Mouse (Mus musculus) liver, embryonic 14.5 days (tissue): Measurements from ENCODE around the gene Bpifa1. TPM values are rescaled to one million over a fixed set of nuclear protein-coding genes. Genes with fewer than 3 reads are reported as not detected.
A peak's percentile ranks its signal among the peaks of the same experiment; 100 is the strongest.

ENCODE experiments used
- ATAC-seq: fragments of 200-750 bp; cut with Nextera tagmentation; 2 replicates; pipeline ENCODE4 v1.8.0; 2017; ENCODE audit warnings: moderate number of reproducible peaks, mild to moderate bottlenecking, moderate library complexity; ENCODE audit not compliant: insufficient read depth
- DNase-seq, 3 experiments: peaks; one replicate each; pipeline ENCODE4 v3.0.0-alpha.2; 2012 to 2013; ENCODE audit warnings: low read depth in 3 of 3, low spot score in 3 of 3
- H3K27ac ChIP-seq: fragments of 300-500 bp; sonication (generic); 2 replicates; pipeline ENCODE4 v1.5.1; 2014; ENCODE audit warnings: moderate library complexity, mild to moderate bottlenecking, control low read depth, inconsistent platforms
- H3K27me3 ChIP-seq: fragments of 300-500 bp; sonication (generic); 2 replicates; pipeline ENCODE4 v1.6.1; 2014; ENCODE audit warnings: mild to moderate bottlenecking, low read length, moderate library complexity; ENCODE audit not compliant: control insufficient read depth, insufficient read depth
- H3K36me3 ChIP-seq: fragments of 300-500 bp; sonication (generic); replicated peaks from 2 replicates; pipeline ENCODE4 v1.6.1; 2014; ENCODE audit warnings: low read depth; ENCODE audit not compliant: control insufficient read depth, insufficient read depth
- H3K4me1 ChIP-seq, 2 experiments: fragments of 200-500 bp in 1 of 2; fragments of 300-500 bp in 1 of 2; sonication (generic) in 1 of 2; replicated peaks; 2 replicates each; pipeline ENCODE4 v1.6.1; 2012 to 2014; ENCODE audit warnings: antibody characterized with exemption in 1 of 2, inconsistent platforms in 1 of 2, low read length in 1 of 2; ENCODE audit not compliant: control insufficient read depth in 2 of 2, insufficient read depth in 2 of 2
- H3K4me2 ChIP-seq: fragments of 300-500 bp; sonication (generic); 2 replicates; pipeline ENCODE4 v1.6.1; 2014; ENCODE audit warnings: low read depth, mild to moderate bottlenecking, control low read depth, moderate library complexity
- H3K4me3 ChIP-seq, 2 experiments: fragments of 200-500 bp in 1 of 2; fragments of 300-500 bp in 1 of 2; sonication (generic) in 1 of 2; 2 replicates each; pipeline ENCODE4 v1.5.1; 2012 to 2014; ENCODE audit warnings: low read depth in 2 of 2, low read length in 2 of 2, mild to moderate bottlenecking in 2 of 2, control low read depth in 1 of 2, inconsistent platforms in 1 of 2, moderate library complexity in 1 of 2; ENCODE audit not compliant: insufficient read depth in 1 of 2
- H3K9ac ChIP-seq: fragments of 300-500 bp; sonication (generic); replicated peaks from 2 replicates; pipeline ENCODE4 v1.6.1; 2014; ENCODE audit warnings: mild to moderate bottlenecking, control low read depth, moderate library complexity
- H3K9me3 ChIP-seq: fragments of 300-500 bp; sonication (generic); 2 replicates; pipeline ENCODE4 v1.6.1; 2016; ENCODE audit warnings: low read length, mixed read lengths; ENCODE audit not compliant: control insufficient read depth
- CTCF ChIP-seq: IDR thresholded peaks from 2 replicates; pipeline ENCODE4 v1.5.1; 2016; ENCODE audit warnings: antibody characterized with exemption, low read depth, control low read depth
- EP300 ChIP-seq: IDR thresholded peaks from 2 replicates; pipeline ENCODE4 v1.6.1; 2016; ENCODE audit warnings: antibody characterized with exemption, low read depth
- WGBS: fragments of 180-500 bp; shearing (Covaris S2); extraction: QIAGEN DNeasy Blood & Tissue Kit; methylation state at CpG from one replicate; pipeline ENCODE4 v1.1.7; 2014; ENCODE audit not compliant: insufficient replicate concordance; 5-methylcytosine and 5-hydroxymethylcytosine counted together
- polyA plus RNA-seq, 2 experiments: library from polyadenylated mRNA; depleted of rRNA in 1 of 2; stranded (reverse) in 1 of 2; unstranded in 1 of 2; fragments of >200 nt; fragmentation: Nextera tagmentation in 1 of 2; extraction: Ambion mirVana in 1 of 2; gene quantifications; 2 replicates each; pipeline versions ENCODE4 v1.2.1 to v1.2.3; 2012 to 2014

Bpifa1 gene
- polyA plus RNA-seq, 2 experiments: 0.06 TPM; not detected in 1

- no peak for ATAC-seq
- no peak for DNase-seq
- WGBS: 46% methylated on average over 4 of the region's 4 CpGs
Observed at GRCm38 (mm10) chr2:154147496-154147895, 4.8 kb downstream of the Bpifa1 start.

GRCm38 (mm10) chr2:154158433-154158832 is 15.8 kb downstream of the Bpifa1 start:
- ATAC-seq: no peak
- H3K27me3 ChIP-seq: no peaks in the 10 kb centered on the region
- H3K36me3 ChIP-seq: no peaks in the 10 kb centered on the region
- H3K27ac ChIP-seq: no peak overlapping the region
- no peak overlapping the region for H3K9ac ChIP-seq
- H3K4me3 ChIP-seq: no peak overlapping the region
- H3K4me1 ChIP-seq: no peaks in the 10 kb centered on the region
- peak in 2 of 3 experiments; percentile 6 to 12 for DNase-seq
- TF ChIP-seq CTCF: peak; percentile 72
- TF ChIP-seq EP300: no peak; the same call in 1 of the 2 replicates
- 25% methylated on average over 3 of the region's 3 CpGs for WGBS
- H3K4me2 ChIP-seq: no peak overlapping the region
- H3K9me3 ChIP-seq: no peaks in the 10 kb centered on the region; the same call in 1 of the 2 replicates

More at GRCm38 (mm10) chr2:154147496-154147895, 4.8 kb downstream of the Bpifa1 start:
- no peak overlapping the region for H3K9ac ChIP-seq
- H3K4me3 ChIP-seq: no peak overlapping the region
- H3K9me3 ChIP-seq: no peaks in the 10 kb centered on the region
- no peak overlapping the region for H3K27ac ChIP-seq
- TF ChIP-seq EP300 (no peak), CTCF (no peak)
- no peaks in the 10 kb centered on the region for H3K27me3 ChIP-seq
- no peak overlapping the region for H3K4me2 ChIP-seq
- no peaks in the 10 kb centered on the region for H3K36me3 ChIP-seq
- no peaks in the 10 kb centered on the region for H3K4me1 ChIP-seq

GRCm38 (mm10) chr2:154162307-154162706 is 19.6 kb downstream of the Bpifa1 start, which contains the start of gene Bpifa5:
TSS of gene Bpifa5 (plus strand) at chr2:154162607.
- H3K27me3 ChIP-seq: no peaks in the 10 kb centered on the region
- H3K4me1 ChIP-seq: peaks cover 0 to 5% of the 10 kb centered on the region in 2 experiments; a peak in 2 of 4 replicates
- no peak within 1 kb of the TSS for H3K4me3 ChIP-seq
- H3K9me3 ChIP-seq: no peaks in the 10 kb centered on the region; the same call in 1 of the 2 replicates
- WGBS: 59% methylated on average over 8 of the region's 8 CpGs
- no peaks in the 10 kb centered on the region for H3K36me3 ChIP-seq
- no peak within 1 kb of the TSS for H3K4me2 ChIP-seq
- H3K9ac ChIP-seq: no peak within 1 kb of the TSS
- TF ChIP-seq CTCF (no peak), EP300 (no peak)
- no peak for ATAC-seq
- H3K27ac ChIP-seq: no peak within 1 kb of the TSS
- no peak for DNase-seq

GRCm38 (mm10) chr2:154163306-154163705 is 20.6 kb downstream of the Bpifa1 start:
- peaks cover 0 to 5% of the 10 kb centered on the region in 2 experiments; a peak in 2 of 4 replicates for H3K4me1 ChIP-seq
- no peak overlapping the region for H3K4me2 ChIP-seq
- no peaks in the 10 kb centered on the region; the same call in 1 of the 2 replicates for H3K9me3 ChIP-seq
- H3K36me3 ChIP-seq: no peaks in the 10 kb centered on the region
- DNase-seq: no peak
- no peak for TF ChIP-seq CTCF
- no peak for TF ChIP-seq EP300
- no peak overlapping the region for H3K27ac ChIP-seq
- 70% methylated on average over 5 of the region's 5 CpGs for WGBS
- H3K4me3 ChIP-seq: no peak overlapping the region
- H3K9ac ChIP-seq: no peak overlapping the region
- no peaks in the 10 kb centered on the region for H3K27me3 ChIP-seq
- no peak for ATAC-seq

GRCm38 (mm10) chr2:154169172-154169571 is 26.5 kb downstream of the Bpifa1 start:
- no peak overlapping the region for H3K4me3 ChIP-seq
- no peaks in the 10 kb centered on the region for H3K9me3 ChIP-seq
- H3K27me3 ChIP-seq: no peaks in the 10 kb centered on the region
- peaks cover 0 to 7% of the 10 kb centered on the region in 2 experiments; a peak in 2 of 4 replicates for H3K4me1 ChIP-seq
- no peak overlapping the region for H3K9ac ChIP-seq
- H3K36me3 ChIP-seq: no peaks in the 10 kb centered on the region
- no peak for ATAC-seq
- TF ChIP-seq CTCF (no peak), EP300 (no peak)
- WGBS: 42% methylated on average over 3 of the region's 3 CpGs
- DNase-seq: no peak
- no peak overlapping the region for H3K27ac ChIP-seq
- no peak overlapping the region for H3K4me2 ChIP-seq
